ENCODE assay signal across 13 mouse cellular contexts in genomic region chr15:7088691-7089090, GRCm38 (mm10). TPM values are rescaled to one million over a fixed set of nuclear protein-coding genes. Genes with fewer than 3 reads are reported as not detected.
DNase-seq lines count a peak whose midpoint lies in the region; ATAC-seq lines count a peak whose summit lies in the region.
"Had no signal": no experiment of that assay in that cellular context is flagged by ENCODE, and none has a peak within 500 bp of the region (broad histone marks: within the 10 kb centered on the region; RNA-seq: fewer than 3 reads in every experiment).

No protein-coding gene starts in this region.

- no peak overlapping the region for H3K4me2 ChIP-seq in heart, embryonic 11.5 days
- H3K4me2 ChIP-seq in liver, embryonic 11.5 days = no peak overlapping the region

- no peaks in the 10 kb centered on the region for H3K79me2 ChIP-seq in macrophage (ENCODE audit: inconsistent target)

- no peaks in the 10 kb centered on the region; the same call in 1 of the 2 replicates for H3K27me3 ChIP-seq in heart, embryonic 11.5 days (ENCODE audit: control insufficient read depth, insufficient read depth, low read length)
- no peaks in the 10 kb centered on the region; the same call in 1 of the 2 replicates for H3K27me3 ChIP-seq in liver, embryonic 11.5 days (replicated peaks; ENCODE audit: control insufficient read depth, insufficient read depth, low read length)
- H3K27me3 ChIP-seq: Patski had no signal

- no peak overlapping the region for H3K27ac ChIP-seq in heart, embryonic 11.5 days (ENCODE audit: low read depth, low read length)
- H3K27ac ChIP-seq in brown adipose tissue, adult 24 weeks (replicated peaks; ENCODE audit: low read depth, low read length) = peak overlapping the region; percentile 64
- no peak overlapping the region for H3K27ac ChIP-seq in liver, embryonic 11.5 days (ENCODE audit: low read depth, low read length)
- peak overlapping the region; percentile 63 for H3K27ac ChIP-seq in macrophage
- H3K27ac ChIP-seq: stomach, postnatal 0 days had no signal

- no peak overlapping the region for H3K9ac ChIP-seq in heart, embryonic 11.5 days (ENCODE audit: low read depth, low read length)
- H3K9ac ChIP-seq in liver, embryonic 11.5 days (ENCODE audit: low read depth, low read length) = no peak overlapping the region

- peaks cover 13% of the 10 kb centered on the region for H3K4me1 ChIP-seq in heart, embryonic 11.5 days (ENCODE audit: control insufficient read depth, insufficient read depth, low read length)
- H3K4me1 ChIP-seq in brown adipose tissue, adult 24 weeks (ENCODE audit: control insufficient read depth, insufficient read depth, insufficient read length, low read length) = peaks cover 5% of the 10 kb centered on the region; the same call in 1 of the 2 replicates
- no peaks in the 10 kb centered on the region for H3K4me1 ChIP-seq in liver, embryonic 11.5 days (replicated peaks; ENCODE audit: control insufficient read depth, insufficient read depth, low read length)

- peak; percentile 97 for DNase-seq in heart, adult 11 months
- DNase-seq in liver, embryonic 11.5 days (ENCODE audit: low spot score) = no peak
- no peak for DNase-seq in layer of hippocampus, postnatal 10 days (ENCODE audit: low spot score in 2 of 2)
- no peak for DNase-seq in thymus, adult 18-20 months
- no peak for DNase-seq in gastrocnemius, adult 18-20 months (ENCODE audit: low spot score)
- DNase-seq: kidney, adult 8-10 months; layer of hippocampus, adult 9-11 months had no signal

- no peak for ATAC-seq in heart, embryonic 11.5 days (replicated peaks; ENCODE audit: insufficient number of reproducible peaks, low FRiP score, low TSS enrichment)
- ATAC-seq in liver, embryonic 11.5 days (replicated peaks; ENCODE audit: low FRiP score) = 0 out of 2 replicates have a peak, but pooled peaks have one; percentile 36
- ATAC-seq: forebrain, embryonic 14.5 days; Patski had no signal

- H3K36me3 ChIP-seq in heart, embryonic 11.5 days (ENCODE audit: control insufficient read depth, insufficient read depth, low read length) = no peaks in the 10 kb centered on the region
- no peaks in the 10 kb centered on the region for H3K36me3 ChIP-seq in liver, embryonic 11.5 days (ENCODE audit: control insufficient read depth, insufficient read depth, low read length)
- H3K36me3 ChIP-seq in macrophage (ENCODE audit: inconsistent target) = no peaks in the 10 kb centered on the region

- WGBS in heart, embryonic 11.5 days (ENCODE audit: insufficient replicate concordance) = 35% methylated on average over 2 of the region's 2 CpGs
- 13% methylated on average over 2 of the region's 2 CpGs for WGBS in liver, embryonic 11.5 days
- WGBS in macrophage (ENCODE audit: missing documents) = 4% methylated on average over 2 of the region's 2 CpGs

- no peak overlapping the region for H3K4me3 ChIP-seq in heart, embryonic 11.5 days (ENCODE audit: low read depth, low read length)
- no peak overlapping the region for H3K4me3 ChIP-seq in brown adipose tissue, adult 24 weeks (ENCODE audit: insufficient read depth, low read depth, low read length)
- no peak overlapping the region for H3K4me3 ChIP-seq in liver, embryonic 11.5 days (ENCODE audit: low read depth, low read length)
- H3K4me3 ChIP-seq in macrophage (ENCODE audit: inconsistent target) = no peak overlapping the region

- H3K9me3 ChIP-seq in heart, embryonic 11.5 days (replicated peaks; ENCODE audit: control insufficient read depth, low read length) = no peaks in the 10 kb centered on the region
- H3K9me3 ChIP-seq in liver, embryonic 11.5 days (ENCODE audit: control insufficient read depth, low read length) = no peaks in the 10 kb centered on the region

RNA-seq across cellular contexts. Expression of gene Lifr, which starts 1.7 kb away (rescaled TPM):
- polyA plus RNA-seq in heart, embryonic 11.5 days (2014; fragmentation: Nextera tagmentation; extraction: Ambion mirVana) = 22.1 and 31.4 TPM in 2 replicates
- 11.6 and 12.9 TPM in 2 replicates for polyA plus RNA-seq in brown adipose tissue, adult 24 weeks (2012; ENCODE audit: insufficient read depth, insufficient read length, missing spikeins)
- polyA plus RNA-seq in liver, embryonic 11.5 days (2014; fragmentation: Nextera tagmentation; extraction: Ambion mirVana) = 28.7 and 31.0 TPM in 2 replicates
- total RNA-seq in macrophage (2018; cell fraction: chromatin; rRNA removed) = 10 to 100 TPM in 6 of 26 experiments, 1 to 10 TPM in 18, under 1 TPM in 2; 0.59 to 15.4 (median 5.3) TPM
- 1 to 10 TPM in 22 of 26 experiments, under 1 TPM in 4; 0.85 to 9.4 (median 2.8) TPM for total RNA-seq in macrophage (2018; cell fraction: cytosol; rRNA removed)
- 10 to 100 TPM in 8 of 26 experiments, 1 to 10 TPM in 17, under 1 TPM in 1; 0.83 to 20.4 (median 5.2) TPM for total RNA-seq in macrophage (2018; cell fraction: nucleus; rRNA removed)
- 2.0 to 6.5 TPM (median 2.1 TPM) in 3 replicates for polyA plus RNA-seq in macrophage (2018)
- total RNA-seq in layer of hippocampus, postnatal 10 days (2021) = 10 to 100 TPM; 44.0 to 45.5 TPM
- 10 to 100 TPM; 47.9 to 50.9 TPM for total RNA-seq in gastrocnemius, adult 18-20 months (2021)

Comparison
In these comparisons a context has a peak if more than half of its experiments do, and no peak if none do; other contexts are left out.
1. H3K27ac ChIP-seq: peak in brown adipose tissue, adult 24 weeks (single experiment) and macrophage (single experiment); none in heart, embryonic 11.5 days (single experiment) and liver, embryonic 11.5 days (single experiment).